Mouse (Mus musculus) spleen, adult 2 months (tissue): ENCODE measurements around the gene Akr1c13. TPM values are rescaled to one million over a fixed set of nuclear protein-coding genes. Genes with fewer than 3 reads are reported as not detected.

Source experiments
- DNase-seq, 2 experiments: peaks; one replicate each; pipeline versions ENCODE4 v3.0.0 to v3.0.0-alpha.2; 2012 to 2021; ENCODE audit warnings: low spot score in 2 of 2, low read depth in 1 of 2
- H3K27ac ChIP-seq: fragments of 200-500 bp; 2 replicates; pipeline ENCODE4 v1.5.1; 2012; ENCODE audit warnings: low read length, inconsistent platforms; ENCODE audit not compliant: insufficient read depth
- H3K27me3 ChIP-seq: fragments of 200-500 bp; 2 replicates; pipeline ENCODE4 v1.6.1; 2012; ENCODE audit warnings: mild to moderate bottlenecking, moderate library complexity, low read length, inconsistent platforms; ENCODE audit not compliant: control insufficient read depth, insufficient read depth
- H3K36me3 ChIP-seq: fragments of 200-500 bp; 2 replicates; pipeline ENCODE4 v1.6.1; 2012; ENCODE audit warnings: mild to moderate bottlenecking, low read length, inconsistent platforms; ENCODE audit not compliant: control insufficient read depth, insufficient read depth
- H3K4me1 ChIP-seq: fragments of 200-500 bp; 2 replicates; pipeline ENCODE4 v1.6.1; 2011; ENCODE audit warnings: inconsistent platforms; ENCODE audit not compliant: control insufficient read depth, insufficient read depth, insufficient read length
- H3K4me3 ChIP-seq: fragments of 200-500 bp; 2 replicates; pipeline ENCODE4 v1.5.1; 2011; ENCODE audit warnings: mild to moderate bottlenecking, inconsistent platforms; ENCODE audit not compliant: insufficient read depth, insufficient read length; ENCODE audit errors: extremely low read depth
- CTCF ChIP-seq: fragments of 200-500 bp; IDR thresholded peaks from 2 replicates; pipeline ENCODE4 v1.5.1; 2011; ENCODE audit warnings: mild to moderate bottlenecking, inconsistent platforms; ENCODE audit not compliant: insufficient read depth, insufficient read length, insufficient replicate concordance; ENCODE audit errors: extremely low read depth
- POLR2A ChIP-seq: fragments of 200-500 bp; IDR thresholded peaks from 2 replicates; pipeline ENCODE4 v1.6.1; 2011; ENCODE audit warnings: low read depth, low read length, inconsistent platforms
- WGBS: fragments of 180-500 bp; shearing (Covaris S2); methylation state at CpG from one replicate; pipeline ENCODE4 v1.1.7; 2018; 5-methylcytosine and 5-hydroxymethylcytosine counted together
- polyA plus RNA-seq: library from polyadenylated mRNA; depleted of rRNA; stranded (reverse); fragments of >200 nt; gene quantifications from 2 replicates; pipeline ENCODE4 v1.2.3, GENCODE M21; 2012; rRNA removed

Gene Akr1c13
- polyA plus RNA-seq, 1 experiment, result 1.8 TPM

- no peaks in the 10 kb centered on the region for H3K4me1 ChIP-seq
- H3K27ac ChIP-seq, result no peak overlapping the region
- no peak for DNase-seq
- WGBS, result 75% methylated on average over 3 of the region's 3 CpGs
- no peaks in the 10 kb centered on the region for H3K27me3 ChIP-seq
- no peaks in the 10 kb centered on the region for H3K36me3 ChIP-seq
- no peak overlapping the region for H3K4me3 ChIP-seq
- TF ChIP-seq CTCF (no peak), POLR2A (no peak)
These were observed 42.7 kb downstream of the Akr1c13 start for GRCm38 (mm10) chr13:4233536-4234172.

GRCm38 (mm10) chr13:4244861-4245559, 54.1 kb downstream of the Akr1c13 start:
- no peak overlapping the region for H3K27ac ChIP-seq
- no peaks in the 10 kb centered on the region for H3K4me1 ChIP-seq
- H3K36me3 ChIP-seq, result no peaks in the 10 kb centered on the region
- TF ChIP-seq CTCF, result no peak
- no peak for TF ChIP-seq POLR2A
- no peak overlapping the region for H3K4me3 ChIP-seq
- no peaks in the 10 kb centered on the region for H3K27me3 ChIP-seq
- 18% methylated on average over 13 of the region's 13 CpGs for WGBS
- DNase-seq, result no peak

- WGBS, result 90% methylated on average over 3 of the region's 3 CpGs
- H3K27ac ChIP-seq, result no peak overlapping the region
- H3K4me3 ChIP-seq, result no peak overlapping the region
- no peaks in the 10 kb centered on the region for H3K4me1 ChIP-seq
- no peaks in the 10 kb centered on the region for H3K36me3 ChIP-seq
- no peak for DNase-seq
- no peaks in the 10 kb centered on the region for H3K27me3 ChIP-seq
- TF ChIP-seq CTCF (no peak), POLR2A (no peak)
These were observed 58.4 kb downstream of the Akr1c13 start for GRCm38 (mm10) chr13:4249347-4249746.

Other genes starting within 250 kb of the Akr1c13 start
- not detected in 2 replicates for gene Ucn3, start 245.8 kb upstream of the Akr1c13 start, polyA plus RNA-seq
- 0.16 and 0.18 TPM in 2 replicates for gene Akr1c14, start 142.1 kb upstream of the Akr1c13 start, polyA plus RNA-seq
- gene Akr1c18, start 40.5 kb upstream of the Akr1c13 start, polyA plus RNA-seq, result not detected in 2 replicates
- 0.05 and 0.22 TPM in 2 replicates for gene Akr1c19, start 37.5 kb downstream of the Akr1c13 start, polyA plus RNA-seq
- 0.26 and 0.56 TPM in 2 replicates for gene Akr1c12, start 88.3 kb downstream of the Akr1c13 start, polyA plus RNA-seq
- not detected in 2 replicates for gene Akr1c6, start 243.2 kb downstream of the Akr1c13 start, polyA plus RNA-seq